In the genomic region with DNA sequence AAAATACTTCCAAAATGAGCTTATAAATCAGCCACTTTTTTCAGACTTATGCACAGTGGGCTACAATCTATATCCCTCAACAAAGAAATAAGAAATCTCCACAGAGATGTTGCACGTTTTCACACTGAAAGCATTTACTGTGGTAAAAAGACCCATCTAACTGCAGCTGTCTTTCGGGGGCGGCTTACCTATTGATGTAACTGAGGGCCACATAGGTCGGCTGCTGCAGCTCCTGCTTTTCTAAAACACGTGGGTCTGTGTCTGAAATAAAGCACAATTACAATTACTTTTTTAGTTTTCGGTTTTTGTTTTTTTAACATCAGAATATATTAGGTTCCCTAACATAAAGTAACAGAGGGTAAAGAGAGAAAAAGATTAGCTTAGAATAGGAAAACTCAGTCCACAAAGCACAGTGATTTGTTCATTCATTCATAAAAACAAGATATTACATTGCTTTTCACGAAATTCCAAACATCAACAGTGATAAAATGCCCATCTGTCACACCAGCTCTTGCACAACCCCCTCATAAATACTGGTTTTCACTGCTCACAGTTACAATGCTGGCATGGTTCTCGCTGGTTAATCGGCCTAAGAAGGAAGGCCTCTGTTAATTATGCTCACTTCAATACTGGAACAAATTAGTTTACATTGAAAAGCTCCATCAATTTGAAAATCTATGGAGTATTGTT, we compare ENCODE assay signal across 10 mouse cellular contexts.
DNase-seq lines count a peak whose midpoint lies in the region; ATAC-seq and TF ChIP-seq lines count a peak whose summit lies in the region.
"Had no signal": no experiment of that assay in that cellular context is flagged by ENCODE, and none has a peak within 500 bp of the region (broad histone marks: within the 10 kb centered on the region; RNA-seq: fewer than 3 reads in every experiment).

No protein-coding gene starts in this region.

- H3K9me3 ChIP-seq in hindbrain, embryonic 13.5 days, result no peaks in the 10 kb centered on the region
- H3K9me3 ChIP-seq in midbrain, postnatal 0 days (ENCODE audit: low read length), result no peaks in the 10 kb centered on the region
- H3K9me3 ChIP-seq: heart, embryonic 10.5 days had no signal

- no peak overlapping the region for H3K9ac ChIP-seq in hindbrain, embryonic 13.5 days
- H3K9ac ChIP-seq in midbrain, postnatal 0 days (replicated peaks; ENCODE audit: low read length, poor library complexity, severe bottlenecking), result no peak overlapping the region

- H3K4me1 ChIP-seq in hindbrain, embryonic 13.5 days (replicated peaks), result peaks cover 28% of the 10 kb centered on the region
- peaks cover 10% of the 10 kb centered on the region; the same call in 1 of the 2 replicates for H3K4me1 ChIP-seq in midbrain, postnatal 0 days (ENCODE audit: insufficient read depth, low read length)
- H3K4me1 ChIP-seq: heart, embryonic 10.5 days had no signal

- TF ChIP-seq CTCF in brain, embryonic 14.5 days (IDR thresholded peaks at IDR 0.05; ENCODE audit: borderline replicate concordance, extremely low read depth, insufficient read depth, insufficient read length), result no peak
- TF ChIP-seq CTCF in midbrain, postnatal 0 days (IDR thresholded peaks at IDR 0.05), result no peak

- H3K4me2 ChIP-seq in hindbrain, embryonic 13.5 days, result peak overlapping the region; percentile 40
- no peak overlapping the region for H3K4me2 ChIP-seq in midbrain, postnatal 0 days (ENCODE audit: low read depth, low read length, poor library complexity, severe bottlenecking)

- intact Hi-C loops in left cerebral cortex, postnatal 4 days (cut with DNase I), result no loop called here
- intact Hi-C loops in left cerebral cortex, postnatal 10 days (cut with DNase I), result no loop called here

- 0 out of 2 replicates have a peak overlapping the region, but pooled peaks have one; percentile 76 for H3K27ac ChIP-seq in hindbrain, embryonic 13.5 days
- no peak overlapping the region for H3K27ac ChIP-seq in midbrain, postnatal 0 days (ENCODE audit: low read depth, low read length)
- H3K27ac ChIP-seq: heart, embryonic 10.5 days had no signal

- H3K36me3 ChIP-seq in hindbrain, embryonic 13.5 days, result no peaks in the 10 kb centered on the region
- no peaks in the 10 kb centered on the region for H3K36me3 ChIP-seq in midbrain, postnatal 0 days (ENCODE audit: insufficient read depth, low read length)
- H3K36me3 ChIP-seq: heart, embryonic 10.5 days had no signal

- 0 out of 2 replicates have a peak, but pooled peaks cover 7% of the 10 kb centered on the region for H3K27me3 ChIP-seq in hindbrain, embryonic 13.5 days
- no peaks in the 10 kb centered on the region for H3K27me3 ChIP-seq in midbrain, postnatal 0 days (ENCODE audit: insufficient read depth, low read length)

- ATAC-seq in hindbrain, embryonic 13.5 days (ENCODE audit: low FRiP score), result peak; percentile 66
- no peak for ATAC-seq in midbrain, postnatal 0 days (ENCODE audit: low FRiP score)

- WGBS in hindbrain, embryonic 13.5 days, result 28% methylated on average over 9 of the region's 9 CpGs
- 26% methylated on average over 9 of the region's 9 CpGs for WGBS in midbrain, postnatal 0 days

- peak; percentile 31 for DNase-seq in left cerebral cortex, postnatal 4 days
- DNase-seq in left cerebral cortex, postnatal 10 days (ENCODE audit: extremely low spot score in 1 of 2, low spot score in 2 of 2), result no peak
- DNase-seq in brain, embryonic 14.5 days (ENCODE audit: low read depth), result peak; percentile 96
- DNase-seq in midbrain, postnatal 0 days (ENCODE audit: low spot score), result peak; percentile 67
- no peak for DNase-seq in right cerebral cortex, adult 18-20 months
- no peak for DNase-seq in spleen, postnatal 36 days (ENCODE audit: low spot score in 2 of 2)
- DNase-seq in left cerebral cortex, adult 11 months (ENCODE audit: low spot score), result no peak
- DNase-seq: kidney, adult 11 months had no signal

- no peak for TF ChIP-seq POLR2A in brain, embryonic 14.5 days (IDR thresholded peaks at IDR 0.05; ENCODE audit: borderline replicate concordance, extremely low read depth, insufficient read depth, insufficient read length, poor library complexity, severe bottlenecking)

- H3K4me3 ChIP-seq in hindbrain, embryonic 13.5 days, result no peak overlapping the region
- no peak overlapping the region for H3K4me3 ChIP-seq in midbrain, postnatal 0 days (ENCODE audit: low read depth, low read length)
- H3K4me3 ChIP-seq: heart, embryonic 10.5 days had no signal

Comparison
In these comparisons a context has a peak if more than half of its experiments do, and no peak if none do; other contexts are left out.
1. DNase-seq: peak in left cerebral cortex, postnatal 4 days (single experiment), brain, embryonic 14.5 days (single experiment) and midbrain, postnatal 0 days (single experiment); none in left cerebral cortex, postnatal 10 days (0 of 2), right cerebral cortex, adult 18-20 months (single experiment), spleen, postnatal 36 days (0 of 2) and left cerebral cortex, adult 11 months (single experiment).